Mouse (Mus musculus) erythroid progenitor cell, adult 5-6 weeks (primary cell): Measurements from ENCODE around the gene Iqcf3. TPM values are rescaled to one million over a fixed set of nuclear protein-coding genes. Genes with fewer than 3 reads are reported as not detected.
"Not testable (repeated sequence)": the region's sequence is repeated elsewhere in the genome, so short reads cannot be mapped to it uniquely, and the experiment has no call there.

Experiments used
- ATAC-seq: replicated peaks from 2 replicates; pipeline ENCODE4 v1.8.0; 2016; ENCODE audit warnings: moderate number of reproducible peaks, mild to moderate bottlenecking, moderate TSS enrichment, inconsistent platforms; ENCODE audit not compliant: poor library complexity, low FRiP score, severe bottlenecking
- total RNA-seq, 2 experiments: library from RNA; stranded (forward) in 1 of 2; stranded (reverse) in 1 of 2; fragments of 150-400 nt in 1 of 2; fragments of 186-747, 209-891 nt in 1 of 2; gene quantifications; 2 replicates each; pipeline versions ENCODE4 v1.2.3 to v1.2.4; 2015 to 2017; ENCODE audit warnings: low replicate concordance in 2 of 2

Iqcf3 gene
- total RNA-seq, 2 experiments from 2014 or later: not detected

DNA sequence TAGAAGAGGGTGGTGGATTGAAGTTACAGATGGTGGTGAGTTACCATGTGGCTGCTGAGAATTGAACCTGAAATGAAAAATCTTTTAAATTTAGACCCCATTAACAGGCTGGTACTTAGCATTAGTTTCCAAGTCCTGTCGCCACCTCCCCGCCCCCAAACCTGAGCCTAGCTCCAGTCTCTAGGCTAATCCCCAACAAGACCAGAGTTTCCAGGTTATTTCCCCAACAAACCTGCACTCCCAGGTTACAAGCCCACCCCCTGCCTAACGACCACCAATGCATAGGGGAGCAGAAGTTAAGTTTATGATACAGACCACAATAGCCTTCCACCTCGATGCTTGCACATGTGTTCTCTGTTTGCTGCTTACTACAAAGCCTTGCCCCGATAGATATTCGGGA, 47.9 kb downstream of the Iqcf3 start:
- no peak for ATAC-seq

DNA sequence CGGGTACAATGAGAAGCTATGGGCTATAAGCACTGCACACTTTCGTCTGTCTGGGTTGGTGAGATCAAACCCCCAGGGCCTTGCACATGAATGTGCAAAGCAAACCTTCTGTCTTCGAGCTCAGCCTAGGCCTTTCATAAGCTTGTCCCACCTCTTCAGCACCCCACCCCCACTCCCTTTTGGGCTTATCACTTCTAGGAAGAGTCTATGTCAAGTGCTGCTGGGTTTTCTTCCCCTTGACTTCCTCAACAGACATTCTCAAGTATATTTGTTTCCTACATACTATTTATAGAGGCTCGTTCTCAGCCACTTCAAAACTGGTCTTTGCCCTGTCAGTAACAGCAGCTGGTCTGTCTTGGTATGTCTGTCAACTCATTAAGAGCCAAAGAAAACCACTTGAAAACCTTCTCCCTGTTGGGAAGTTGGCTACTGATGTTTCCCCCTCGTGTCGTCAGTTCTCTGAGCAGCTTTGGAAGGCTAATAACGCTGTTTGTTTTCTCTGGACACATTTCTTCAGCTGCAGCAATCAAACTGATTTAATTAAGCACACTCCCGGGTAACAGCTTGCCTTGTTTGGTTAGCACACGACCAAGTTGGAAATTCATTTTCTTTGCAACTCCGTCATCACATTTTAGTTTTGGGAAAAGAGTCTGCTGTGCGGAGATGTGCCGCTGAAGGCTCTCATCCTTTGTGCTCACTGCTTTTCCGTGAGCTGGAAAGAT, 48.5 kb downstream of the Iqcf3 start:
- ATAC-seq: no peak

GRCm38 (mm10) chr9:106509356-106509755, 52.1 kb downstream of the Iqcf3 start:
- no peak for ATAC-seq

DNA sequence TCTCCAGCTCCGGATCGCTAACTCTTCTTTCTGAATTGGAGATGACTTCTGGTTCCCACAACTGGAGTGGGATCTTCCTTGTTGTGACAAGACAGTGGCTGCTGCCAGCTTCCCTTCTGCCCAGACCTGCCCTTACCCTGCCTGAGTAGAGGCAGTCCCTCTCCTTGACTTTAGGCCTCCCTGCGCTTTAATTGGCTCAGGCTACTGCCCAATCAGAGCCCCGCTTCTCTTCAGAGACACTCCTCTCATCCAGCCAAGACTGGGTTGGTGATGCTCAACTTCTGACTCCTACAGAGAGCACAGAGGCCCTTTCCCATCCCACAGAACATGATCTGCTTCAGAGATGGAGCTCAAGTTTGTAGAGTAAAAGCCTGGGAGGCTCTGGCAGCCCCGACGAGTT, 57.2 kb downstream of the Iqcf3 start:
- ATAC-seq: no peak

DNA sequence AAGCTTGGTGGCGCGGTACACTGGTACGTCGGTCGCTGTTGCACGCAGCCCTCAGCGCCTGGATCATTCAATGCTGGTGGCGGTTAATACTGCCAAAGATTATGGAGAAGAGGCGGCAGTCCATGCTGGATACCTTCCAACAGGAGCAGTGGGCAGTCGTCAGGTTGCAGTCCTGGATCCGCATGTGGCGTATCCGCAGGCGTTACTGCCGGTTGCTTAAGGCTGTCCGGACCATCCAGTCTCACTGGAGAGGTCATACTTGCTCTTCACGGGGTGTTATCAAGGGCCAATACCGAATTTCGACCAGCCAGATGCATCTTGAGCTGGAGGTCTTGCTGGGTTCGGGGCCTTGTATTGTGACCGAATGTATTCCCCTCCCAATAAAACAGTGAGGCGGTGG, 59.6 kb downstream of the Iqcf3 start:
- no peak for ATAC-seq

- ATAC-seq: no peak
Observed at GRCm38 (mm10) chr9:106499667-106500066, 61.8 kb downstream of the Iqcf3 start, which contains the start of gene Iqcf1. Gene Iqcf1 (plus strand): TSS chr9:106499967.

GRCm38 (mm10) chr9:106487602-106488001, 73.8 kb downstream of the Iqcf3 start:
- ATAC-seq: not testable (repeated sequence)

GRCm38 (mm10) chr9:106485076-106485475, 76.4 kb downstream of the Iqcf3 start:
- no peak for ATAC-seq

- ATAC-seq: no peak
Observed at GRCm38 (mm10) chr9:106483606-106484005, 77.8 kb downstream of the Iqcf3 start.

GRCm38 (mm10) chr9:106483136-106483535, 78.3 kb downstream of the Iqcf3 start:
- ATAC-seq: no peak

GRCm38 (mm10) chr9:106482578-106483115, 78.8 kb downstream of the Iqcf3 start:
- ATAC-seq: no peak

DNA sequence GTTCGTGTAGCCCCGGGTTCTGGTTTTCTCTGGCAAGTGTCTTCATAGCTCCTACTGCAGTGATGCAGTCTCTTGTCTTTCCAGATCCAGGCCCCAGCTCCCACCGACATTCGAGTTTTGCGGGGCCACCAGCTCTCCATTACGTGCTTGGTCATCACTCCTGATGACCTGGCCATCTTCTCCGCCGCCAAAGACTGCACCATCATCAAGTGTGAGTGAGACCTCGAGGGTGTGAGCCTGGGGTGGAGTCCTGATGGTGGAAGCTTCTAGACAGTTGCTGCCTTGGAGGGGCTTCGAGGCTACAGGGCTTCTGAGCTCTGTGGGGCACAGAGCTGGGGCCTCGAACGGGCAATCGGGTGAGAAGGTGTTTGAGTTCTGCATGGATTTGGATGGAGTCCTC, 79.8 kb downstream of the Iqcf3 start:
- no peak for ATAC-seq

GRCm38 (mm10) chr9:106481075-106481474, 80.4 kb downstream of the Iqcf3 start:
- no peak for ATAC-seq

DNA sequence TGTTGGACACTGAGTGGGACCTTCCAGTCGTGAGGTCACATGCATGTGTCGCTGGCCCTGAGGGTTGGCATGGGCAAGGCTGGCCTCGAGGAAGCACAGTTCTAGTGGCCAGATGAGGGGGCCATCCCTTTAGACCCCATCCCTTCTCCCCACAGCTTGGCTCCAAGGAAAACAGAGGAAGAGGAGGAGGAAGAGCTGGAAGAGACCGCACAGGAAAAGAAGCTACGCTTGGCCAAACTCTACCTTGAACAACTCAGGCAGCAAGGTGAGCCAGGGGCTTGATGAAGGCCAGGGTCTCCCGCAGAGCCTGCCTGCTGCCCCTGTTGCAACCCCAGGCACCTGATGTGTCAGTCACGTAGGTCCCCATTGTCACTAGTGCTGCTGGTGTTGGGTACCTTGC, 80.9 kb downstream of the Iqcf3 start:
- ATAC-seq: no peak

DNA sequence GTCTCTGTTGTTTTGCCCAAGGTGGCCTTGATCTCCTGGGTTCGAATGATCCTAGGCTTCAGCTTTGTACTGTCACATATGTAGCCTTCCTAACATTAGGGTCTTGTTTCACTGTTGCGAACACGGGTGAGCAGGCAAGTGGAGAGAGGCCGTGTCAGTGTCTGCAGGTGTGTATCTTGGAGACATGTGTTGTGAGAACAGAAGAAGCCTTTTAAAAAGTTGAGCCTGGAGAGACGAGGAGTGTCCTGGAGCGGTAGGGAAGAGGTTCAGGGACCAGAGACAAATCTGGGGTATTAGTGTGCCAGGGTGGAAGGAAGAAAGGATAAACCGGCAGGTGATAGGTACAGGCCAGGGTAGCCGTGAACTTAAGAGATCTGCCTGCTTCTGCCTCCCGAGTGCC, 83.3 kb downstream of the Iqcf3 start:
- ATAC-seq: no peak

GRCm38 (mm10) chr9:106477649-106478048, 83.8 kb downstream of the Iqcf3 start:
- no peak for ATAC-seq

DNA sequence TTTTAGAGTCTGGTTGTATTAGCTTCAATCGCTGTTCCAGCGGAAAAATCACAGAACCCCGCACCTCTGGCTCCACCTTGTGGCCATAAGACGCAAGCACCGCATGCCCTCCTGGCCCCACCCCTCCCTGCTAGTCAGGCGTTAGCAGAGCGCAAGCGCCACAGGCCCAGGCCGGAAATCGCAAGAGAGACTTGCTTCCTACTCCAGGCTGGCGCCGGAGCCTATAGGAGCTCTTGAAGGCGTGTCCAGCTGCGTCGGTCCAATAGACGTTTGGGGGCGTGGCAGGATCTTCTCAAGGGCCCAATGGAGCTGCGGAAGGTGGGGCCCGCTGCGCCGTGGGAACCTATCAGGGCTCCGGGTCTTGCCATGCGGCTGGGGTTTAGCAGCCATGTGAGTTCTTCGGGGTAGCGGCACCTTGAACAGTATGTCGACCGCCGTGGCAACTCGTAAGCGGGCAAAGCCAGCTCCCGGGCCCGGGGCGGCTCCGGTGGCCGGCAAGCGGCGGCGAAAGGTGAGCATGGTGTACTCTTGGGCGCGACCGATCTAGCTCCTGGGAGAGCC, 84.4 kb downstream of the Iqcf3 start, which contains the start of gene Parp3:
TSS of gene Parp3 (minus strand) at position 26 of the 561 bp plus-strand sequence.
- peak; percentile 95 for ATAC-seq

DNA sequence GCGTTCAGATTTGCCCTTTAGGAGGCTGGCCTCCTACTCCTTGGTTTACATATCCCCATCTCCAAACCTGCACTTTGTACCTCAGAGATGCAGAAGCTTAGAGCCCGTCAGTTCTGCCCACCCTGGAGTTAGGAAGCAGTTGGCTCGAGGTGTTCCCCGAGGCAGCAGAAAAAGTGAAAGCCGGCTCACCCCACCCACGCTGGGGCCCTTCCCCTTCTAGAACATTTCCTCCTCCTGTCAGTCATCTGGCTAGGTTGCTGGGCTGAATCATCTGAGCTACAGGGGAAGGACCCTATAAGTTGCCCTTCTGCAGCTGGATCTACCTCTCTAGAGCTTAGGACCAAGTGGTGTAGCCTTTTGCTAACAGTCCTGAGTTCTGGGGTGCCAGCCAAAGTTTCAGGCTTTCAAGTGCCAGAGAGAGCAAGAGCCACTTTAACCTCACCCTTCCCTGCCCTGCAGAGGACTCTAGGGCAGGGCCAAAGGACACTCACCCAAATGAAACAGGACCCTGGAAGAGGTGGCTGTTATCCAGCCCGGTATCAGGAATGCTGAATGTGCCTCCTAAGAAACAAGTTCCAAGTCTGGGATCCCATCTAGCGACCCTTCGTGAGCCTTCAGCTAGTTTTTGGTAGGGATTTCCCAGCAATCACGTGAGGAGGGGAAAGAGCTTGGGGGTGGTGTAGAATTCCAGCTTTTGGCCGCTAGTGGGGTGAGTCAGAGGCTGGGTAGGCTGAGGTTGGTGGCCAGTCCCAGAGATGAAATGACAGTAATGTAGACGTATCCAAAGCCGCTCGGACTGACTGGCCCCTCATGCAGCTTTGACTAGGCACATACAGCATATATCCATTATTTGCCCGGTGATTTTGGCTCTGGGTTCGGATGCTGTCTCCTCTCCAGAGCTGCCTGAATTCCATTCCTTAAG, 85.2 kb downstream of the Iqcf3 start:
- no peak for ATAC-seq

- ATAC-seq: no peak
Observed at GRCm38 (mm10) chr9:106475663-106476001, 85.8 kb downstream of the Iqcf3 start, which contains the start of gene Rrp9. Gene Rrp9 (plus strand): TSS chr9:106475963.

- no peak for ATAC-seq
Observed at GRCm38 (mm10) chr9:106475046-106475445, 86.4 kb downstream of the Iqcf3 start.
